Mouse (Mus musculus) bone marrow, adult 2 months (tissue): ENCODE results near the gene Olfr472. TPM values are rescaled to one million over a fixed set of nuclear protein-coding genes. Genes with fewer than 3 reads are reported as not detected.
"Not testable (repeated sequence)": the region's sequence is repeated elsewhere in the genome, so short reads cannot be mapped to it uniquely, and the experiment has no call there.

Experiments
- H3K27ac ChIP-seq: fragments of 200-500 bp; 2 replicates; pipeline ENCODE4 v1.5.1; 2012; ENCODE audit warnings: low read depth, mild to moderate bottlenecking, control low read depth, inconsistent platforms, low read length; ENCODE audit not compliant: control insufficient read depth, poor library complexity, insufficient read depth
- H3K4me1 ChIP-seq: fragments of 200-500 bp; 2 replicates; pipeline ENCODE4 v1.6.1; 2011; ENCODE audit warnings: low read length; ENCODE audit not compliant: control insufficient read depth, insufficient read depth
- H3K4me3 ChIP-seq: fragments of 200-500 bp; replicated peaks from 2 replicates; pipeline ENCODE3; 2011; ENCODE audit warnings: mild to moderate bottlenecking, low read depth, low read length, control low read depth; ENCODE audit not compliant: control insufficient read depth
- CTCF ChIP-seq: fragments of 200-500 bp; IDR thresholded peaks from 2 replicates; pipeline ENCODE4 v1.5.1; 2011; ENCODE audit warnings: low read length, control low read depth; ENCODE audit not compliant: control insufficient read depth, insufficient read depth
- POLR2A ChIP-seq: fragments of 200-500 bp; IDR thresholded peaks from 2 replicates; pipeline ENCODE4 v1.6.1; 2011; ENCODE audit warnings: low read depth, mild to moderate bottlenecking, control low read depth, low read length, borderline replicate concordance; ENCODE audit not compliant: control insufficient read depth
- WGBS: fragments of 180-500 bp; shearing (Covaris S2); methylation state at CpG from one replicate; pipeline ENCODE4 v1.1.7; 2018; 5-methylcytosine and 5-hydroxymethylcytosine counted together
- polyA plus RNA-seq: library from polyadenylated mRNA; stranded (reverse); fragments of >200 nt; gene quantifications from 2 replicates; pipeline ENCODE4 v1.2.4, GENCODE M21; 2011; ENCODE audit warnings: low replicate concordance; ENCODE audit not compliant: missing spikeins, insufficient read depth, insufficient read length

The Olfr472 gene
- not detected in 2 replicates for polyA plus RNA-seq

GRCm38 (mm10) chr7:107897602-107898001 is at the start of gene Olfr472:
Olfr472 (plus strand) TSS chr7:107897902.
- Histone ChIP-seq H3K4me3 (no peak within 1 kb of the TSS), H3K4me1 (no peaks in the 10 kb centered on the region), H3K27ac (no peak within 1 kb of the TSS)
- TF ChIP-seq POLR2A (no peak), CTCF (no peak)

- 91% methylated on average over 1 of the region's 1 CpGs for WGBS
- H3K4me3 ChIP-seq, result no peak within 1 kb of the TSS
- H3K27ac ChIP-seq, result no peak within 1 kb of the TSS
- TF ChIP-seq CTCF, result no peak
- no peak for TF ChIP-seq POLR2A
- H3K4me1 ChIP-seq, result no peaks in the 10 kb centered on the region
These were observed 32.4 kb downstream of the Olfr472 start, which contains the start of gene Olfr473 for GRCm38 (mm10) chr7:107930146-107930545. Olfr473 (plus strand) TSS chr7:107930446.

GRCm38 (mm10) chr7:107952539-107952938 is 54.8 kb downstream of the Olfr472 start:
- not testable (repeated sequence) for H3K27ac ChIP-seq, H3K4me3 ChIP-seq, H3K4me1 ChIP-seq
- WGBS, result 94% methylated on average over 12 of the region's 12 CpGs

GRCm38 (mm10) chr7:107954343-107954742 is 56.6 kb downstream of the Olfr472 start, which contains the start of gene Olfr474:
Olfr474 (plus strand) TSS chr7:107954643.
- WGBS, result 71% methylated on average over 1 of the region's 1 CpGs

More at GRCm38 (mm10) chr7:107954343-107954742, 56.6 kb downstream of the Olfr472 start, which contains the start of gene Olfr474:
- TF ChIP-seq CTCF, result no peak
- no peak for TF ChIP-seq POLR2A
- Histone ChIP-seq H3K4me1 (no peaks in the 10 kb centered on the region), H3K27ac (no peak within 1 kb of the TSS), H3K4me3 (no peak within 1 kb of the TSS)

Other genes with a start within 250 kb of the Olfr472 start
- not detected in 2 replicates for gene Cyb5r2, start 139.9 kb upstream of the Olfr472 start, polyA plus RNA-seq
- gene Ovch2, start 96.7 kb upstream of the Olfr472 start, polyA plus RNA-seq, result not detected in 2 replicates
- gene Olfr467, start 85.6 kb upstream of the Olfr472 start, polyA plus RNA-seq, result not detected in 2 replicates
- not detected in 2 replicates for gene Olfr469, start 72.4 kb upstream of the Olfr472 start, polyA plus RNA-seq
- gene Olfr470, start 50.4 kb upstream of the Olfr472 start, polyA plus RNA-seq, result not detected in 2 replicates
- gene Olfr473, start 32.5 kb downstream of the Olfr472 start, polyA plus RNA-seq, result not detected in 2 replicates
- not detected in 2 replicates for gene Olfr474, start 56.7 kb downstream of the Olfr472 start, polyA plus RNA-seq
- gene Olfr476, start 66.9 kb downstream of the Olfr472 start, polyA plus RNA-seq, result not detected in 2 replicates
- not detected in 2 replicates for gene Olfr477, start 88.8 kb downstream of the Olfr472 start, polyA plus RNA-seq
- not detected in 2 replicates for gene Olfr478, start 136.1 kb downstream of the Olfr472 start, polyA plus RNA-seq
- not detected in 2 replicates for gene Olfr479, start 152.8 kb downstream of the Olfr472 start, polyA plus RNA-seq
- gene Olfr480, start 169.4 kb downstream of the Olfr472 start, polyA plus RNA-seq, result not detected in 2 replicates
- 0.43 TPM in 1 of 2 replicates, not detected in the other for gene Olfr481, start 182.0 kb downstream of the Olfr472 start, polyA plus RNA-seq
- gene Olfr482, start 199.7 kb downstream of the Olfr472 start, polyA plus RNA-seq, result not detected in 2 replicates
- not detected in 2 replicates for gene Olfr483, start 202.9 kb downstream of the Olfr472 start, polyA plus RNA-seq
- not detected in 2 replicates for gene Olfr484, start 229.5 kb downstream of the Olfr472 start, polyA plus RNA-seq